ENCODE assay signal across 19 mouse cellular contexts in genomic region chr8:124289481-124290050, GRCm38 (mm10). TPM values are rescaled to one million over a fixed set of nuclear protein-coding genes. Genes with fewer than 3 reads are reported as not detected.
DNase-seq lines count a peak whose midpoint lies in the region; ATAC-seq and TF ChIP-seq lines count a peak whose summit lies in the region.
"Had no signal": no experiment of that assay in that cellular context is flagged by ENCODE, and none has a peak within 500 bp of the region (broad histone marks: within the 10 kb centered on the region; RNA-seq: fewer than 3 reads in every experiment).

No protein-coding gene starts in this region.

- 94% methylated on average over 5 of the region's 5 CpGs for WGBS in hindbrain, embryonic 12.5 days
- WGBS in hindbrain, postnatal 0 days, result 79% methylated on average over 5 of the region's 5 CpGs
- 83% methylated on average over 5 of the region's 5 CpGs for WGBS in stomach, embryonic 15.5 days
- 63% methylated on average over 5 of the region's 5 CpGs for WGBS in stomach, postnatal 0 days

- no peaks in the 10 kb centered on the region for H3K27me3 ChIP-seq in hindbrain, embryonic 12.5 days
- H3K27me3 ChIP-seq in hindbrain, postnatal 0 days (ENCODE audit: insufficient read depth, low read length), result no peaks in the 10 kb centered on the region
- no peaks in the 10 kb centered on the region for H3K27me3 ChIP-seq in stomach, embryonic 15.5 days (replicated peaks)
- no peaks in the 10 kb centered on the region for H3K27me3 ChIP-seq in stomach, postnatal 0 days (ENCODE audit: control insufficient read depth, insufficient read depth, low read length)
- H3K27me3 ChIP-seq: heart, embryonic 13.5 days had no signal

- H3K9ac ChIP-seq in hindbrain, embryonic 12.5 days, result no peak overlapping the region
- no peak overlapping the region for H3K9ac ChIP-seq in hindbrain, postnatal 0 days (replicated peaks; ENCODE audit: low read length)
- H3K9ac ChIP-seq in stomach, embryonic 15.5 days, result no peak overlapping the region
- no peak overlapping the region for H3K9ac ChIP-seq in stomach, postnatal 0 days (ENCODE audit: low read length)
- H3K9ac ChIP-seq: heart, embryonic 13.5 days had no signal

- H3K27ac ChIP-seq in hindbrain, embryonic 12.5 days, result peak overlapping the region; percentile 18; the same call in 1 of the 2 replicates
- no peak overlapping the region for H3K27ac ChIP-seq in hindbrain, postnatal 0 days
- 0 out of 2 replicates have a peak overlapping the region, but pooled peaks have one; percentile 11 for H3K27ac ChIP-seq in stomach, embryonic 15.5 days
- H3K27ac ChIP-seq in stomach, postnatal 0 days (replicated peaks), result no peak overlapping the region
- H3K27ac ChIP-seq: embryonic facial prominence, embryonic 10.5 days; heart, embryonic 13.5 days had no signal

- peaks cover 54% of the 10 kb centered on the region for H3K4me1 ChIP-seq in hindbrain, embryonic 12.5 days
- H3K4me1 ChIP-seq in hindbrain, postnatal 0 days (ENCODE audit: insufficient read depth, low read length), result peaks cover 20% of the 10 kb centered on the region
- H3K4me1 ChIP-seq in stomach, embryonic 15.5 days, result peaks cover 40% of the 10 kb centered on the region
- no peaks in the 10 kb centered on the region; the same call in 1 of the 2 replicates for H3K4me1 ChIP-seq in stomach, postnatal 0 days (replicated peaks; ENCODE audit: control insufficient read depth, insufficient read depth)

- peak; percentile 57 to 68 for DNase-seq in cerebellum, postnatal 14 days
- DNase-seq in cerebellum, adult 9-11 months, result no peak
- no peak for DNase-seq in hindbrain, postnatal 0 days (ENCODE audit: low spot score)
- no peak for DNase-seq in stomach, postnatal 0 days (ENCODE audit: low spot score)
- no peak for DNase-seq in adrenal gland, adult (ENCODE audit: inconsistent age in 2 of 2, low spot score in 1 of 2)
- DNase-seq: adrenal gland, postnatal 10 days; B cell, adult 2 months; cerebellum, adult 11-12 months; cerebellum, adult 9-10 months; gastrocnemius, postnatal 36 days; heart, adult 11 months; heart, postnatal 36 days had no signal

- no peaks in the 10 kb centered on the region for H3K9me3 ChIP-seq in hindbrain, embryonic 12.5 days (replicated peaks)
- H3K9me3 ChIP-seq in hindbrain, postnatal 0 days (ENCODE audit: low read length), result no peaks in the 10 kb centered on the region
- no peaks in the 10 kb centered on the region for H3K9me3 ChIP-seq in stomach, embryonic 15.5 days
- H3K9me3 ChIP-seq in stomach, postnatal 0 days (ENCODE audit: control insufficient read depth, low read length), result no peaks in the 10 kb centered on the region
- H3K9me3 ChIP-seq: embryonic facial prominence, embryonic 10.5 days; heart, embryonic 13.5 days had no signal

- no peaks in the 10 kb centered on the region for H3K36me3 ChIP-seq in hindbrain, embryonic 12.5 days
- H3K36me3 ChIP-seq in hindbrain, postnatal 0 days (ENCODE audit: insufficient read depth, low read length), result no peaks in the 10 kb centered on the region
- no peaks in the 10 kb centered on the region for H3K36me3 ChIP-seq in stomach, embryonic 15.5 days
- no peaks in the 10 kb centered on the region for H3K36me3 ChIP-seq in stomach, postnatal 0 days (ENCODE audit: control insufficient read depth, insufficient read depth, low read length)
- H3K36me3 ChIP-seq: embryonic facial prominence, embryonic 10.5 days; G1E; heart, embryonic 13.5 days had no signal

- no peak overlapping the region for H3K4me3 ChIP-seq in hindbrain, embryonic 12.5 days
- H3K4me3 ChIP-seq in hindbrain, postnatal 0 days (ENCODE audit: low read length), result no peak overlapping the region
- H3K4me3 ChIP-seq in stomach, embryonic 15.5 days (replicated peaks), result no peak overlapping the region
- no peak overlapping the region for H3K4me3 ChIP-seq in stomach, postnatal 0 days (ENCODE audit: low read depth, low read length)
- H3K4me3 ChIP-seq: embryonic facial prominence, embryonic 10.5 days; heart, embryonic 13.5 days had no signal

- no peak for TF ChIP-seq EP300 in stomach, postnatal 0 days (optimal IDR thresholded peaks at IDR 0.05)

- TF ChIP-seq CTCF in hindbrain, postnatal 0 days (IDR thresholded peaks at IDR 0.05; ENCODE audit: low read depth), result no peak
- TF ChIP-seq CTCF in stomach, postnatal 0 days (IDR thresholded peaks at IDR 0.05; ENCODE audit: low read depth), result no peak

- ATAC-seq in hindbrain, embryonic 12.5 days (ENCODE audit: low FRiP score), result no peak
- no peak for ATAC-seq in hindbrain, postnatal 0 days
- no peak for ATAC-seq in stomach, embryonic 15.5 days (ENCODE audit: insufficient read depth, low FRiP score, low read depth)
- no peak for ATAC-seq in stomach, postnatal 0 days (ENCODE audit: low FRiP score, low TSS enrichment)
- ATAC-seq: CD4-positive, CD25-positive, alpha-beta regulatory T cell, adult 4 months; hindbrain, embryonic 16.5 days had no signal

- no peak overlapping the region for H3K4me2 ChIP-seq in hindbrain, embryonic 12.5 days (replicated peaks)
- H3K4me2 ChIP-seq in hindbrain, postnatal 0 days (ENCODE audit: low read depth, low read length), result no peak overlapping the region
- H3K4me2 ChIP-seq in stomach, embryonic 15.5 days, result no peak overlapping the region
- no peak overlapping the region for H3K4me2 ChIP-seq in stomach, postnatal 0 days (replicated peaks; ENCODE audit: low read depth)
- H3K4me2 ChIP-seq: heart, embryonic 13.5 days had no signal

RNA-seq across cellular contexts. Expression of gene Galnt2, which starts 58.4 kb away (rescaled TPM):
- 84.8 and 86.1 TPM in 2 replicates for polyA plus RNA-seq in hindbrain, embryonic 12.5 days (2016; fragmentation: Nextera tagmentation; extraction: Ambion mirVana)
- total RNA-seq in hindbrain, postnatal 0 days (2014; rRNA removed), result 36.5 and 77.6 TPM in 2 replicates
- polyA plus RNA-seq in hindbrain, postnatal 0 days (2015; fragmentation: Nextera tagmentation; extraction: Ambion mirVana), result 53.3 and 54.9 TPM in 2 replicates
- polyA plus RNA-seq in stomach, embryonic 15.5 days (2015; fragmentation: Nextera tagmentation; extraction: Ambion mirVana), result 74.9 and 80.5 TPM in 2 replicates
- polyA plus RNA-seq in stomach, postnatal 0 days (2015; fragmentation: Nextera tagmentation; extraction: Ambion mirVana), result 48.6 and 48.9 TPM in 2 replicates
- total RNA-seq: G1E had no signal
- polyA plus RNA-seq: G1E had no signal

Comparison
In these comparisons a context has a peak if more than half of its experiments do, and no peak if none do; other contexts are left out.
1. DNase-seq: peak in cerebellum, postnatal 14 days (2 of 2); none in cerebellum, adult 9-11 months (single experiment), hindbrain, postnatal 0 days (single experiment), stomach, postnatal 0 days (single experiment) and adrenal gland, adult (0 of 2).
2. H3K27ac ChIP-seq: peak in hindbrain, embryonic 12.5 days (single experiment) and stomach, embryonic 15.5 days (single experiment); none in hindbrain, postnatal 0 days (single experiment) and stomach, postnatal 0 days (single experiment).